Mouse (Mus musculus) right cerebral cortex, postnatal 10 days (tissue): ENCODE results near the gene Ywhag.

Experiments
- DNase-seq, 2 experiments: peaks; one replicate each; pipeline ENCODE4 v3.0.0; 2021; ENCODE audit warnings: low spot score in 2 of 2

Gene Ywhag

DNA sequence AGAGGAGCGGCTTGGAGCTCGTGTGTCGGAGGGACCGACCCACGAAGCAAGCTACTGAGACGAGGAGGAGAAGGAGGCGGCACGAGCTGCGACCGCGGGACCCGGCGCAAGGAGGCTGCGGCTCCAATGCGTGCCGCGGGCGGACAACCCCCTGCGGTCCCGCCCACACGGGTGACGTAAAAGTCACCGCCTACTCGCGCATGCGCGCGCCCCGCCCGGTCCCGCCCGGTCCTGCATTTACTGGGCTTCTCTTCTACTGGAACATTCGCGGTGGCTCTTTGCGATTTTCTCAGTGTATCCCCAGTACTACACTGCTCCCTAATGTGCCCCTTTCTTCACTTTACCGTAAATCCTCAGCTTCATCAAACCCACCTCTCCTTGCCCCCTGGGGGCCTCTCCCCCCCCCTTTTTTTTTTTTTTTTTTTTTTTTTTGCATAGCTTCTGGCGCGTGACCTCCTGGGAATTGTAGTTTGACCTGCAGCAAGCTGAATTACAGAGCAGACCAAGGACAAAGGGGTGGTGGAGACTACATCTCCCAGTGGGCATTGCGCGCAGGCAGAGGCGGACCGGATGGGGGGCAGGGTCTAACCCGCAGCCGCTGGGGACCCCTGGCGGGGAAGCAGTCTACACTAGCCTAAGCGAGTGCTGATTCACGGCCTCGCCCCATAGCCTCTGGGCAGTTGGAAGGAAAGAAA, at the start of gene Ywhag:
TSS of gene Ywhag (minus strand) at position 136 of the 695 bp plus-strand sequence.
- DNase-seq = peak; percentile 98

DNA sequence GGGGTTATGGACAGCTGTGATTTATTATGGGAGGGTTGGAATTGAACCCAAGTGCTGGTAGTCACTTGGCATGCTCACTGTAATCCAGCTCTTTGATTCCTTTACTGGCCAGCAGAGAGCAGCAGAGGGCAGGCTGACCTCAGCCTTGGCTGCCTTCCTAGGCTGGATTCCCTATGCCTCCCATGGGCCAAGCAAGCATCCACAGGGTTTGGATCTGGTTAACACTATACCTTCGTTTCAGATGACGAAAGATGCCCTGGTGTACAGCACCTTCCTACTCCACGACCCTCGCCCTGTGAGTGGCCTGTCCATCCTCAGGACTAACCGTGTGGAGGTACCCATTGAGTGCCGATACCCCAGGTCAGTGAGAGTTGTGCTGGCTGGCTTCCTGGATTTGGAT, 48.0 kb upstream of the Ywhag start:
- peak in 1 of 2 experiments; percentile 44 for DNase-seq

DNA sequence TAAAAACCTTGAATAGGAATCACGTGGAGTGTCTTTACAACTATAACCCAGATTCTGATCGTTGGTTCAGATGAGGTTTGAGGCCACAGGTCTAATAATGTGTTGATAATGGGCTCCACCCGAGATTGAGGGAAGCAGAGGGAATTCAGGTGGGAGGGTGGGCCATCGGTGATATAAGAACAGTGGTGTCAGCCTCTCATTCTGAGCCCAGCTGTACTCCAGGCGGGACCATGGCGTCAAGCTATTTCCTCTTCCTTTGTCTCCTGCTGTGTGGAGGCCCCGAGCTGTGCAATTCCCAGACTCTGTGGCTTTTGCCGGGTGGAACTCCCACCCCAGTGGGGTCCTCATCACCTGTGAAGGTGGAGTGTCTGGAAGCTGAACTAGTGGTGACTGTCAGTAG, 45.5 kb upstream of the Ywhag start, which contains the start of gene Zp3:
TSS of gene Zp3 (plus strand) at position 196 of the 400 bp plus-strand sequence.
- DNase-seq = no peak

DNA sequence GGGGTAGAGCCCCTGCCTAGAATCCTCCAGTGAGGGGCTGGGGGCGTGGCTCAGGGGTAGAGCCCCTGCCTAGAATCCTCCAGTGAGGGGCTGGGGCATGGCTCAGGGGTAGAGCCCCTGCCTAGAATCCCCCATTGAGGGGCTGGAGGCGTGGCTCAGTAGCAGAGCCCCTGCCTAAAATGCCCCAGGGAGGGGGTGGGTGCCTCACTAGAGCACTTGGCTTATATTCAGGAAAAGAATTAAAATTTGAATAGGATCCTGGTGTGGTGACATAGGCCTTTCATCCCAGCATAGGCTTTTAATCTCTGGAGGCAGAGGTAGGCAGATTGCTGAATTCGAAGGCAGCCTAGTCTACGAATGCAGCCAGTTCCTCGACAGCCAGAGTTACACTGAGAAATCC, 45.0 kb upstream of the Ywhag start:
- DNase-seq = no peak

DNA sequence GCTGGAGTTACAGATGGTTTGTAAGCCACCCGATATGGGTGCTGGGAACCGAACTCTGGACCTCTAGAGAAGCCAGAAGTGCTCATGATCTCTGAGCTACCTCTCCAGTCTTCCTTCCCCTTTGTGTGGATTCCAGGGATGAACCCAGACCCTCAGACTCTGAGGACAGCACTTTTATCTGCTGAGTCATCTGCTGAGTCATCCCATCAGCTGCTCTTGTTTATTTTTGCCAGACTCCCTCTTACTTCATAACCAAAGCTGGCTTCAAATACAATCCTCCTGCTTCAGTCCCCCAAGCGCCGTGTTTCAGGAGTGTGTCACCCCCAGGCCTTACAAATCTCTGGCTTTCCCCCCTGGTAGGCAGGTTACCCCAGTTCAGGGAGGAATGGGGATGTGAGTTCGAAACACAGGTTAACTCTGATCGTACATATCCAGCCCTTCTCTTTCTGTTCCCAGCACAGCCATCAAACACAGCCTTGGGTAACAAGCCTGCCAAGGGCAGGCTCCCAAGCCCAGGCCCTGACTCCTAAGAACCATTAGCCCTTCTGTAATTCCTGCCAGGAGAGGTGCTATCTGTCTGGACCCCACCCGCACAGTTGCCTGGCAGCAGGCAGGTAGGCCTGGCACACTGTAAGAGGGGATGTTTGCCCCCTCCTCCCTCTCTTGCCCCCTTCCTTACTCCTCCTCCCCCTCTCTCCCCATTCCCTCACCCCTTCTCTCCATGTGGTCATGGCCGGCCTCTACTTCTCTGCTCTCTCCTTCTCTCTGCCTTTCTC, 41.7 kb upstream of the Ywhag start:
- DNase-seq = no peak

GRCm38 (mm10) chr5:135974365-135974764, 39.9 kb upstream of the Ywhag start, which contains the start of gene Ssc4d:
Ssc4d (minus strand) TSS chr5:135974531.
- DNase-seq = no peak

GRCm38 (mm10) chr5:135971876-135972275, 37.5 kb upstream of the Ywhag start:
- no peak for DNase-seq

- no peak for DNase-seq
Measured at GRCm38 (mm10) chr5:135970247-135970646, 35.8 kb upstream of the Ywhag start.

DNA sequence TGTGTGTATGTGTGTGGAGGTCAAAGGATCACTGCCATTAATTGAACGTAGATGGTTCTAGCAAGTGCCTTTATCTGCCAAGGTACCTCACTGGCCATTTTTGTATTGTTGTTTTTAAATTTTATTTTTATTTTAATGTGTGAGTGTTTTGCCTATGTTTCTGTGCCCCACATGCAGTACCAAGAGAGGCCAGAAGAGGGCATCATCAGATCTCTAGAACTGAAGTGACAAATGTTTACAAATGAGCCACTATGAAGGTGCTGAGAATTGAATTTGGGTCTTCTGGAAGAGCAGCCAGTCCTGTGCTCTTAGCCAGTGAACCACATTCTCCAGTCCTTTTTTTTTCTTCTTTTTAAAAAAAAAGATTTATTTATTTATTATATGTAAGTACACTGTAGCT, 34.4 kb upstream of the Ywhag start:
- peak in 1 of 2 experiments; percentile 48 for DNase-seq

GRCm38 (mm10) chr5:135966866-135967265, 32.5 kb upstream of the Ywhag start:
- no peak for DNase-seq

- peak in 1 of 2 experiments; percentile 57 for DNase-seq
Measured at GRCm38 (mm10) chr5:135965501-135965930, 31.1 kb upstream of the Ywhag start.

GRCm38 (mm10) chr5:135963280-135963627, 28.8 kb upstream of the Ywhag start:
- no peak for DNase-seq

DNA sequence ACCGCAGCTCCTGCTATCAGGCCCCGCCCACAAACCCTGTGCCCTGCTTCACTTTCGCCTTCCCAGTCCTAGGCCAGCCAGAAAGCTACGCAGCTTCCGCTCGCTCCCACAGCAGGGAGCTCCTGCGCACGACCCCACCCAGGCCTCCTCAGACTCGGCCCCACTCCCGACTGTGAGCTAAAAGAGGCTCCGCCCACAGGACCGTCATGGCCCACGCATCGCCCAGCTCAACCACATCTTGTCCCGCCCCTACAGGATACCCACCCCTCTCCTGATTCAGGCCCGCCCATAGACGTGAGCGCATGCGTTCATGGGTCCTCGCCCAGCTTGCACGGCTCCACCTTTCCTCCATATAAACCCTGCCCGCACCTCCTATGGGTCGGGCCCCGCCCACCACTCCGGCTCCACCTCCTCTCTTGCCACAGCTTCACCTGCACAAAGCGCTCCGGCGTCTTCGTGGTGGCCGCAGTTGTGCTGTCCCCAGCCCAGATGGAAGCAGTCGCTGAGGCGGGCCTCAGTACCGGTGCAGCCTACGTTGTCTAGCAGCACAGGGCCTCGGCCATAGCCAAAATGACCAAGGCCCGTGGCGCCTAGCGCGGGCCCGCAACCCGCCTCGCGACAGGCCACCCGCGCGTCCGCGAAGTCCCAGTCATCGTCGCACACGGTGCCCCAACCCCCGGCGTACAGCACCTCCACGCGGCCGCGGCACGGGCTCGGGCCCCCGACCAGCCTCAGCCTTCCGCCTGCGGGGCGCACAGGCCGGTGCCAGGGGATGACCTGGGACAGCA, 28.3 kb upstream of the Ywhag start:
- peak; percentile 98 to 99 for DNase-seq

DNA sequence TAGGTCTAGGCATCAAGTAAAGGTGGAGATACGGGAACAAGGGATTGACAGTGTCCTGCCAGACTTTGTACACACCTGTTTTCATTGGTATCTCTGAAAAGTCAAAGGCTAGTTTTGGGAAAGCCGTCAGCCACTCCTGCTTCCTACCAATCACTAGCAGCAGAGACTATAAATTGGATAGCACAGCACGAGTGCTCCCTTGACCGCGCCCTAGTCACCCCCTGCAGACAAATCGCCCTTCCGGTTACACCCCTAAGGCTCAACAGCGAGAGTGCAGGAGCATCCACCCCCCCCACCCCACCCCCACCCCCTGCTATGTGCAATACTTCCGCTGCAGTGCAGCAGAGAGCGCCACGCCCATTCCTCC, 27.7 kb upstream of the Ywhag start:
- DNase-seq = no peak

DNA sequence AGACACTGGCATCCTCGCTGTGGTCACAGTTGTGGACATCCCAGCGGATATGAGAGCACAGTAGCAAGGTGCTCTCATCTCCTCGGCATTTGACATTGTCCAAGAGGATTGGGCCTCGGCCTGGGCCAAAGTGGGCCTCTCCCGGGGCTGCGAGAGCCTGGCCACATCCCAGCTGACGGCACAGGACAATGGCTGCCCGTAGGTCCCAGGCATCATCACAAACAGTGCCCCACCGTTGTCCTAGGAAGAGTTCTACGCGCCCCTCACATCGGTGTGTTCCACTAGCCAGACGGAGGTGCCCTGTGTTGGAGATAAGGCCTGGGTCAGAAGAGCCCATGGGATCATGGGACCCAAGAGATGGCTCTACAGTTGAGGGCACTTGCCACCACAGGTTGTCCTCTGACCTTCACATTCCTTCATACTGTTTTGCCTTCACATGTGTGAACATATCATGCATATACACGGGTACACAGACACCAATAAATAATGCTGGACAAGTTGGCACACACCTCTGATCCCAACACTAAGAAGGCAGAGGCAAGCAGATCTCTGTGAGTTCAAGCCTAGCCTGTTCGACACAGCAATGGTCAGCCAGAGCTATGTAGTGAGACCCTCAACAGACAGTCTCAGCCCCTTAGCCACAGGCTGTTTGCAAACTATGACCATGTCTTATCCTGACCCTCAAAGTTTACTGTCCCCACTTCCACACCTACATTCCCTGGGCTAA, 26.7 kb upstream of the Ywhag start:
- no peak for DNase-seq

- no peak for DNase-seq
Measured at GRCm38 (mm10) chr5:135959911-135960310, 25.5 kb upstream of the Ywhag start.

DNA sequence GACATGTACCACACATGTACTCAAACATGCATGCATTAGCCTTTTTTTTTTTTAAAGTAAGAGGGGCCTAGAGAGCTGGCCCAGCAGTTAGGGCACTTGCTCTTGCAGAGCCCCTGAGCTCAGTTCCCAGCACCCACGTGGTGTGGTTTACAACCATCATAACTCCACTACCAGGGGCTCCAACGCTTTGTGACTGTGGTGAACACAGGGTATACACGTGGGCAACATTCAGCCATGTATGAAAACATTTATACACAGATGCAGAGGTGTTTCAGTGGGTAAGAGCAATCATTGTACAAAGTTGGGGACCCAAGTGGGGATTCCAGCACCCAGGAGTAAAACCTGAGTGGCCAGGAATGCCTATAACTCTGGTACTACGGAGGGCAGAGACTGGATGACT, 24.0 kb upstream of the Ywhag start:
- DNase-seq = no peak

DNA sequence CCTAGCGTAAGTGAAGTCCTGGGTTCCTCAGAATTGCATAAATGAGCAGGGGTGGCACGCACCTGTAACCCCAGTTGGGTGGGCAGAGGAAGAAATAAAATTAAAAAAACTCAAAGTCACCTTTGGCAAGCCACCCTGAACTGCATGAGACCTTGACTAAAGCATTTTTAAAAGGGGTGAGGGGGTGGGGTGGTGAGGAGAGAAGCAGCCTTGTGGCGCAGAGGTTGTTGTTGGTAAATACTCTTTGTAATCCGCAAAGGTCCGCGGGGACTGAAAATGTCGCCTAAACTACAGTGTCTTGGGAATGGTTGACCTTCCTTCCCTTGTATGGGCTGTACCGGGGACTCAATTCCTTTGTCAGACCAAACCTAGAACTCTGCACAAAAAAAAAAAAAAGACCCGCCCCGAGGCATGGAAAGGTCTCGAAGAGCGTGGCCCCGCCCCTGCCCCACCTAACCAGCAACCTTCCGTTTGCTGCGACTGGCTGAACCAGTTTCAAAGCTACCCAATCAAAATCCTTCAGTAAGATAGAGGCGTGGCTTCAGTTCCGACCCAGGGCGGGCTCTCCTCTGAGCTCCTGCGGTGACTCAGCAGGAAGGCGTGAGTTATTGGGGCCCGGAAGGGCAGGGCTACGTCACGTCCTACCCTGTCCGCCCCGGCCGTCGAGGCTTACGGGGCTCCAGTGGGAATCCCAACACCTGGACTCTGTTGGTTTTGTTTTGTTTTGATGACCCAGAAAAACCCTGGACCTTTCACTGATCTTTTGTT, 23.0 kb upstream of the Ywhag start:
- peak; percentile 95 to 97 for DNase-seq

- no peak for DNase-seq
Measured at GRCm38 (mm10) chr5:135956300-135957206, 22.1 kb upstream of the Ywhag start.

- no peak for DNase-seq
Measured at GRCm38 (mm10) chr5:135952830-135953229, 18.4 kb upstream of the Ywhag start.
